Mouse (Mus musculus) neural tube, embryonic 15.5 days (tissue): ENCODE results near the gene Gpr34. TPM values are rescaled to one million over a fixed set of nuclear protein-coding genes. Genes with fewer than 3 reads are reported as not detected.

Source experiments
- ATAC-seq: fragments of 200-750 bp; cut with Nextera tagmentation; 2 replicates; pipeline ENCODE4 v1.8.0; 2017; ENCODE audit warnings: mild to moderate bottlenecking, moderate TSS enrichment, moderate library complexity; ENCODE audit not compliant: low FRiP score
- H3K27ac ChIP-seq: fragments of 300-500 bp; sonication (generic); replicated peaks from 2 replicates; pipeline ENCODE4 v1.5.1; 2015; ENCODE audit warnings: mild to moderate bottlenecking, inconsistent platforms
- H3K27me3 ChIP-seq: fragments of 300-500 bp; sonication (generic); replicated peaks from 2 replicates; pipeline ENCODE4 v1.6.1; 2015; ENCODE audit warnings: inconsistent platforms
- H3K36me3 ChIP-seq: fragments of 300-500 bp; sonication (generic); 2 replicates; pipeline ENCODE4 v1.6.1; 2015; ENCODE audit warnings: inconsistent platforms
- H3K4me1 ChIP-seq: fragments of 300-500 bp; sonication (generic); 2 replicates; pipeline ENCODE4 v1.6.1; 2015; ENCODE audit warnings: inconsistent platforms
- H3K4me2 ChIP-seq: fragments of 300-500 bp; sonication (generic); 2 replicates; pipeline ENCODE4 v1.6.1; 2015; ENCODE audit warnings: inconsistent platforms, mild to moderate bottlenecking, moderate library complexity
- H3K4me3 ChIP-seq: fragments of 300-500 bp; sonication (generic); replicated peaks from 2 replicates; pipeline ENCODE4 v1.5.1; 2015; ENCODE audit warnings: mild to moderate bottlenecking, inconsistent platforms
- H3K9ac ChIP-seq: fragments of 300-500 bp; sonication (generic); replicated peaks from 2 replicates; pipeline ENCODE4 v1.6.1; 2015; ENCODE audit warnings: mild to moderate bottlenecking, inconsistent platforms
- H3K9me3 ChIP-seq: fragments of 300-500 bp; sonication (generic); replicated peaks from 2 replicates; pipeline ENCODE4 v1.6.1; 2016; ENCODE audit warnings: inconsistent platforms
- WGBS: fragments of 180-500 bp; shearing (Covaris S2); methylation state at CpG from one replicate; pipeline ENCODE4 v1.1.7; 2015; ENCODE audit warnings: mixed read lengths; 5-methylcytosine and 5-hydroxymethylcytosine counted together
- microRNA-seq: library from miRNA; unstranded; fragments of <30 nt; microRNA quantifications from one replicate; pipeline ENCODE4, GENCODE M21; 2017
- polyA plus RNA-seq: library from polyadenylated mRNA; unstranded; fragments of >200 nt; fragmentation: Nextera tagmentation; extraction: Ambion mirVana; gene quantifications from 2 replicates; pipeline ENCODE4 v1.2.1, GENCODE M21; 2015

Gene Gpr34
- polyA plus RNA-seq, 1 experiment from 2014 or later, result 3.3 TPM

- Histone ChIP-seq H3K9me3 (no peaks in the 10 kb centered on the region), H3K27me3 (no peaks in the 10 kb centered on the region), H3K4me2 (no peak overlapping the region), H3K4me3 (no peak overlapping the region), H3K4me1 (no peaks in the 10 kb centered on the region), H3K27ac (no peak overlapping the region), H3K36me3 (no peaks in the 10 kb centered on the region), H3K9ac (no peak overlapping the region)
- WGBS, result 88% methylated on average over 3 of the region's 3 CpGs
- ATAC-seq, result no peak
Measured at GRCm38 (mm10) chrX:13673001-13673400, 41.1 kb downstream of the Gpr34 start.

- 91% methylated on average over 3 of the region's 3 CpGs for WGBS
- no peak for ATAC-seq
- H3K9ac ChIP-seq, result no peak overlapping the region
Measured at GRCm38 (mm10) chrX:13681748-13682147, 49.9 kb downstream of the Gpr34 start.

GRCm38 (mm10) chrX:13686589-13686988 is 54.7 kb downstream of the Gpr34 start:
- no peaks in the 10 kb centered on the region for H3K36me3 ChIP-seq
- no peak overlapping the region for H3K4me3 ChIP-seq
- no peaks in the 10 kb centered on the region for H3K4me1 ChIP-seq
- H3K27me3 ChIP-seq, result no peaks in the 10 kb centered on the region
- no peak overlapping the region for H3K9ac ChIP-seq
- WGBS, result 78% methylated on average over 1 of the region's 1 CpGs
- no peak overlapping the region for H3K27ac ChIP-seq
- H3K4me2 ChIP-seq, result no peak overlapping the region
- H3K9me3 ChIP-seq, result no peaks in the 10 kb centered on the region
- ATAC-seq, result no peak

More at GRCm38 (mm10) chrX:13681748-13682147, 49.9 kb downstream of the Gpr34 start:
- no peaks in the 10 kb centered on the region for H3K4me1 ChIP-seq
- no peak overlapping the region for H3K27ac ChIP-seq
- H3K4me3 ChIP-seq, result no peak overlapping the region
- H3K4me2 ChIP-seq, result no peak overlapping the region
- H3K36me3 ChIP-seq, result no peaks in the 10 kb centered on the region
- H3K27me3 ChIP-seq, result no peaks in the 10 kb centered on the region
- no peaks in the 10 kb centered on the region for H3K9me3 ChIP-seq

- H3K4me3 ChIP-seq, result no peak overlapping the region
- no peaks in the 10 kb centered on the region for H3K36me3 ChIP-seq
- no peak overlapping the region for H3K9ac ChIP-seq
- H3K4me1 ChIP-seq, result no peaks in the 10 kb centered on the region
- no peaks in the 10 kb centered on the region for H3K9me3 ChIP-seq
- no peaks in the 10 kb centered on the region for H3K27me3 ChIP-seq
- no peak overlapping the region for H3K27ac ChIP-seq
- H3K4me2 ChIP-seq, result no peak overlapping the region
- no peak for ATAC-seq
- 51% methylated on average over 2 of the region's 2 CpGs for WGBS
Measured at GRCm38 (mm10) chrX:13688356-13688755, 56.5 kb downstream of the Gpr34 start.

Small RNA genes within 50 kb of the gene (microRNA-seq; reads per million reads assigned to microRNA genes)
- gene Gm25246, result not detected

Other genes starting within 250 kb of the Gpr34 start
- 0.24 and 0.27 TPM in 2 replicates for gene Nyx, start 166.0 kb upstream of the Gpr34 start, polyA plus RNA-seq
- 0.37 and 0.49 TPM in 2 replicates for gene Gpr82, start 29.3 kb downstream of the Gpr34 start, polyA plus RNA-seq
- gene Cask, start 219.3 kb downstream of the Gpr34 start, polyA plus RNA-seq, result 47.5 and 57.1 TPM in 2 replicates